Mouse (Mus musculus) urinary bladder, postnatal 0 days (tissue): ENCODE data around the gene Nucks1. TPM values are rescaled to one million over a fixed set of nuclear protein-coding genes. Genes with fewer than 3 reads are reported as not detected.

ENCODE experiments used
- polyA plus RNA-seq: library from polyadenylated mRNA; unstranded; fragments of >200 nt; fragmentation: Nextera tagmentation; extraction: Ambion mirVana; gene quantifications from 2 replicates; pipeline ENCODE4 v1.2.1, GENCODE M21; 2015

The Nucks1 gene
- 23.2 and 33.0 TPM in 2 replicates for polyA plus RNA-seq

GRCm38 (mm10) chr1:131910001-131910648 is at the start of gene Nucks1:
Gene Nucks1 (plus strand): TSS chr1:131910534.

GRCm38 (mm10) chr1:131867093-131867945 is 43.0 kb upstream of the Nucks1 start, which contains the start of gene Rab29:
Gene Rab29 (plus strand): TSS chr1:131867224.

GRCm38 (mm10) chr1:131962606-131963084 is 52.3 kb downstream of the Nucks1 start, which contains the start of gene Slc45a3:
Gene Slc45a3 (plus strand): TSS chr1:131962967.

Other genes starting within 250 kb of the Nucks1 start
- gene Rab7b, start 221.8 kb upstream of the Nucks1 start, polyA plus RNA-seq: 20.4 and 21.8 TPM in 2 replicates
- gene Slc26a9, start 166.5 kb upstream of the Nucks1 start, polyA plus RNA-seq: not detected in 2 replicates
- gene Pm20d1, start 113.2 kb upstream of the Nucks1 start, polyA plus RNA-seq: 1.8 TPM in 2 replicates
- 9.5 and 11.0 TPM in 2 replicates for gene Slc41a1, start 83.0 kb upstream of the Nucks1 start, polyA plus RNA-seq
- 22.8 and 23.2 TPM in 2 replicates for gene Rab29, start 43.3 kb upstream of the Nucks1 start, polyA plus RNA-seq
- gene Slc45a3, start 52.4 kb downstream of the Nucks1 start, polyA plus RNA-seq: 1.3 and 1.6 TPM in 2 replicates
- 14.4 and 16.5 TPM in 2 replicates for gene Elk4, start 97.1 kb downstream of the Nucks1 start, polyA plus RNA-seq
- gene Mfsd4a, start 157.5 kb downstream of the Nucks1 start, polyA plus RNA-seq: 44.0 and 47.6 TPM in 2 replicates
- gene Cdk18, start 229.2 kb downstream of the Nucks1 start, polyA plus RNA-seq: 2.0 and 2.6 TPM in 2 replicates